Mouse (Mus musculus): ENCODE results near the gene Gm11172.
A peak's percentile ranks its signal among the peaks of the same experiment; 100 is the strongest.

DNA sequence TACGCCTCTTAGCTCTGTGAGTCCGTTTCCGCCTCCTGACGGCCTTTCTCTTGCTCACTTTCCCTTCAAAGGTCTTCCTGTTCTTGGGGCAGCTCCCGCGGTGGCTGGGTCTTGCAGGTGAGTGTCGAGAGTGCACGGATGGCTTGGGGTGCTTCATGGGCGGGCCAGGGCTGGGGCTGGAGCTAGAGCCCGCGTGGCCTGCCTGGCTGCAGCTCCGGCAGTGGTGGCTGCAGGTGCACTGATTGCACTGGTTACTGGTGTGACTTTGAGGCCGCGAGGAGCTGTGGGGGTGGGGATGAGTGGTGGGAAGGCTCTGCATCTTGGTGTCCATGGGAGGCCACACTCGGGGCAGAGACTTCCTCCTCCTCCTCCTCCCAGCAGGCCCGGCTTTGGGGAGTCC, 24.4 kb upstream of the Gm11172 start, which contains the start of gene Tnp2:
- TF ChIP-seq CTCF (conservative IDR thresholded peaks at IDR 0.05 in 1 of 2, IDR thresholded peaks at IDR 0.05 in 1 of 2; ENCODE audit: low read depth in 2 of 2, low read length in 2 of 2) (no peak), ZKSCAN1 (IDR thresholded peaks at IDR 0.05; ENCODE audit: borderline replicate concordance, low read depth, low read length) (no peak), SIN3A (IDR thresholded peaks at IDR 0.05; ENCODE audit: low read length) (no peak), BHLHE40 (IDR thresholded peaks at IDR 0.05; ENCODE audit: low read depth, low read length) (0 out of 2 replicates have a peak, but pooled peaks have one; percentile 18), KAT2A (IDR thresholded peaks at IDR 0.05; ENCODE audit: insufficient replicate concordance, low read length) (no peak), EP300 (IDR thresholded peaks at IDR 0.05; ENCODE audit: low read length) (no peak), MAZ (IDR thresholded peaks at IDR 0.05; ENCODE audit: low read depth, low read length) (no peak), MAFK (IDR thresholded peaks at IDR 0.05; ENCODE audit: insufficient replicate concordance, low read length) (no peak), POLR2A (IDR thresholded peaks at IDR 0.05; ENCODE audit: low read depth, low read length) (no peak), ETS1 (conservative IDR thresholded peaks at IDR 0.05; ENCODE audit: low read depth, low read length) (0 out of 2 replicates have a peak, but pooled peaks have one; percentile 19), TBP (conservative IDR thresholded peaks at IDR 0.05; ENCODE audit: low read depth, low read length) (no peak), HCFC1 (IDR thresholded peaks at IDR 0.05; ENCODE audit: low read depth, low read length) (no peak), SMC3 (IDR thresholded peaks at IDR 0.05; ENCODE audit: low read depth, low read length) (no peak)

Measured in CH12.LX (cell line).